Mouse (Mus musculus): Measurements from ENCODE around the gene Adcy1. TPM values are rescaled to one million over a fixed set of nuclear protein-coding genes. Genes with fewer than 3 reads are reported as not detected.

Gene Adcy1
- polyA plus RNA-seq, 1 experiment from 2014 or later: 1.2 TPM

Other genes with a start within 250 kb of the Adcy1 start
- gene Gm11983, start 225.8 kb upstream of the Adcy1 start, polyA plus RNA-seq (2014; fragmentation: Nextera tagmentation; extraction: Ambion mirVana): not detected in 2 replicates
- not detected in 2 replicates for gene Gm11985, start 125.1 kb downstream of the Adcy1 start, polyA plus RNA-seq (2014; fragmentation: Nextera tagmentation; extraction: Ambion mirVana)
- not detected in 2 replicates for gene Igfbp1, start 134.3 kb downstream of the Adcy1 start, polyA plus RNA-seq (2014; fragmentation: Nextera tagmentation; extraction: Ambion mirVana)
- 42.1 and 54.0 TPM in 2 replicates for gene Igfbp3, start 150.4 kb downstream of the Adcy1 start, polyA plus RNA-seq (2014; fragmentation: Nextera tagmentation; extraction: Ambion mirVana)

Data from heart, embryonic 14.5 days (tissue).